Mouse (Mus musculus) monocyte, adult 5-6 weeks (primary cell): ENCODE measurements at regions not wholly inside any gene's neighbourhood (a gene's known extent, or its start where the extent isn't known, plus 50 kb on each side); places are given as distances from the start of the nearest gene placed in this dataset.

ENCODE experiments used
- ATAC-seq: fragments of 153-309, 156-312 bp; replicated peaks from 2 replicates; pipeline ENCODE4 v1.8.0; 2017; ENCODE audit warnings: mild to moderate bottlenecking; ENCODE audit not compliant: low TSS enrichment, insufficient number of reproducible peaks, severe bottlenecking, poor library complexity, low FRiP score

- ATAC-seq: no peak
Observed at GRCm38 (mm10) chr5:133833217-133833616, 266.3 kb upstream of the Castor2 start.

- ATAC-seq: no peak
Observed at GRCm38 (mm10) chr5:133828226-133828625, 271.3 kb upstream of the Castor2 start.

GRCm38 (mm10) chr5:133823871-133824270, 275.6 kb upstream of the Castor2 start:
- no peak for ATAC-seq

DNA sequence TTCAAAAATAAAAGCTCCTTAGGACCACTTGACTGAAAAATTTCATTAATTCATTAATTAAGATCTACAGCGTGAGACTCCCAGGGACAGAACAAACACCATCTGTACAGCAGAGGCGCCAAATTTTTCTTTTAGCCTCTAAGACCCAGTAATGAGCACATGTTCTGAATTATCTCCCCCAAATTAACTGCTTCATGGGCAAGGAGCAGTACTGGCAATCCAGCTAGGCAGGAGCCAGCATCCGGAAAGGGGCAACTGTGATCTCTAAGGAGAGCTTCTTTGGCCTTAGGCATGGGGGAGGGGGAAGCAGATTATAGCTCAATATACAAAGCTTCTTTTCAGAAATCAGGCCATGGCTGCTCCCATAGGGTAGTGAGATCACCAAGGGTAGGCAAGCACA, 278.2 kb upstream of the Castor2 start:
- no peak for ATAC-seq

DNA sequence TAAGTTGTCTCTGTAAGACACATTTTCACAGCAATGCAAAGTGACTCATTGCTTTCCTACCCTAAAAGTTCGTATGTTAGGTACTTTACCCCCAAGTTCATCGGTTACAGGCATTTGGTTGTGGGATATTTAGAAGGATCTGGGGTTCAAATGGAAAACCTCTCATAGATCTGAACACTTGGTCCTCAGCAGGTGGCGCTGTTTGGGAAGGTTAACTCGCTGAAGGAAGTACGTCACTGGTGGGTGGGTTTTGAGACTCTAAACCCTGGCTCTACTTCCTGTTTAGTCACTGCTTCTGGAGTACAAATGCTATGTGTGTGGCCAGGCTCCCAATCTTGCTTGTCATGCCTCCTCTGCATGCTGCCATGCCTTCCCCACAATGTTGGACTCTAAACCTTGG, 284.0 kb upstream of the Castor2 start:
- no peak for ATAC-seq

GRCm38 (mm10) chr5:133814436-133814835, 285.1 kb upstream of the Castor2 start:
- no peak for ATAC-seq

DNA sequence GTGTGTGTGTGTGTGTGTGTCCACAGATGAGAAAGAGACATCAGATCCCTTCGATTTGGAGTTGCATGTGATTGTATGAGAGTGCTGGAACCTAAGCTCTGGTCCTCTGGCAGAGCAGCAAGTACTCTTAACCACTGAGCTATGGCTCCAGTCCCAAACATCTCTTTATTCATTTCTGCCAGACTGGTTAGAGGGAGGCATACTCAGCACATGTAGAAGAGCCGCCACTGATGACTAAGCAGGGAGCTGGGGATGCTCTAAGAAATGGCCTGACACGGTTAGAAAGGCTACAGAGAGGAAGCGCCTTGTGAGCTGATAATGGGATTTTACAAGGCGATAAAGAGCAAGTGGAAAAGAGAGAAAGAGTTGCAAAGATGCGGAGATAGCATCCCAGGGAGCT, 287.3 kb upstream of the Castor2 start:
- no peak for ATAC-seq

DNA sequence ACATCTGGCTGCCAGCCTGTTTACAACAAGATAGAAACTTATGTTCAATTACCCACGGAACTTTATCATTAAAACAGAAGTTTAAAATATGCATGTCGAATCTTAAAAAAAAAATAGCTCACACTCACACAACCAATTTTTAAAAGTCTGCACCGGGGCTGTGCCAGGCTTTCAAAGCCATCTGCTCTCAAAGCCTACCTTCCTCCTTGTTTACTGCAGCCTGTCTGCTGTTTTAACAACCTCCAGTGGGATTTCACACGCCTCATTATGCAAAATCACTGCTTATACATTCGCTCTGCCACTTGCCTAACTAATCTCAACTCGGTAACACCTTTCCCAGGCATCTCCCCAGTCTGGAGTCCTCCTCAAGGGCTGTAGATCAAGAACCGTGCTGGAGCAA, 292.6 kb upstream of the Castor2 start:
- ATAC-seq: no peak

- ATAC-seq: no peak
Observed at GRCm38 (mm10) chr5:133802001-133802400, 297.5 kb upstream of the Castor2 start.

DNA sequence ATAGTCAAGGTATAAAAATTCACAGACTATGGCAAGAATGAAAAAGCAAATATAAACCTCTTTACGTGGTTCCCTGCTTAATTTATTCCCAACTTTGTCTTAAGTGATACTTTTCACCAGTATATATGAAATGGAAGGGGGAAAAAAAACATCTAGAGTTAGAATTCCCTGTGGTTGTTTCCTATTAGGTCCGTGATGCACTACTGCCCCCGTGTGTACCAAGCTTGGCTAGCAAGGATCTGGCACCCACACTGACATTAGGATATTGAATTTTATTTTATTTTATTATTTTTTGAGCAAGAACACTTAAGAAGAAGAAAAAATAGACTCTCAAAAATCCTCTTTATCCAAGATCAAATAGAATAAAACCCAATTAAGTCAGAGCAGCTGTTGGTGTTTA, 303.9 kb upstream of the Castor2 start:
- ATAC-seq: no peak

DNA sequence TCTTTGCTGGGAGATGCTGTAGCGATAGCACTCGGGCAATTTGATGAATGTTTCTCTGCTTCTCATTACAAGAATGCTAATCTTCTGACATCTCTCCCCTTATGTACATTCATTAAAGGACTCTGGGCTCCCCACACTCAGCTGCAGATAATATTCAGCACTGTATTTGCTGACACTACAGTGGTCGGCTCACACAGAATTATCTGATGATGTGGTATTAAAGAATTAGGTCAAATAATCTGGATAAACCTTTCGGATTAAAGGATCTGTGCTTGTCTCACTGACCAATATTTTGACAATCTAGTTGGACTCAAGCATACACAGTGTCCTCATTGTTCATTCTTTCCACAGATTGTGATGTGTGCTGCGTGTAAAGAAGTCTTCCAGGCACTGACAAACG, 308.8 kb upstream of the Castor2 start:
- ATAC-seq: no peak

GRCm38 (mm10) chr5:133788006-133788405, 311.5 kb upstream of the Castor2 start:
- ATAC-seq: no peak

DNA sequence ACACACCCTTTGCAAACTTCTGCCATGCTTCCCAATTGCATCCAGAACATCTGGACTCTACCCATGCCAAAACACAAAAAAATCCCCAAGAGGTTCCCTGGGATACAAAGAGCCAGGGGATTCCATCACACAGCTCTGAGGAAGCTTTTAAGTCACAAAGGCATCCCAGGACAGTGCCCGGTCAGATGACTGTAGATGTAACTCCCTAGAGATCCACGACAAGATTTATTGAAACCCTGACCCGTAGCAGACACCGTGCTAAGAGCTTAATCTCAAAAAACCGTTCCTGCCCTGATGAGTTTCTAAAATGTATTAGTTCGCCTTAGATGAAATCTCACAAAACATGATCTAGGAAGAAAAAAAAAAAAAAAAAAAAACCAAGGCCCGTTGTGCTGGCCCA, 312.0 kb upstream of the Castor2 start:
- no peak for ATAC-seq

GRCm38 (mm10) chr5:133776591-133776990, 322.9 kb upstream of the Castor2 start:
- ATAC-seq: no peak

DNA sequence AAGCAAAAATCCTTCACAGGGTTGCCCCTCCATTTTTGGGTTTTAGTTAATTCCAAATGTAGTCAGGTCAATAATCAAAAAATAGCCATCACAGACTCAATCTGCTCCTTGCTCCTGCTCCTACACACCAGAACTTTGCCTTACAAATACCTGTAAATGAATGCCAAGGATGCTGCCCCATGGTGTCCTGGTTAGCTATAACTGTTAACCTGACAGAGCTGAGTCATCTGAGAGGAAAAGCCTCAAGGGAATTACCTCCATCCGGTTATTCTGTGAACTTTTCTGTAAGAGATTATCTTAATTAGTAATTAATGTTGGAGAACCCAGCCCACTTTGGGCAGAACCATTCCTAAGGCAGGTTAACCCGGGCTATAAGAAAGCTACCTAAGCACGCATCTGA, 325.4 kb upstream of the Castor2 start:
- no peak for ATAC-seq

GRCm38 (mm10) chr5:133768856-133769255, 330.7 kb upstream of the Castor2 start:
- no peak for ATAC-seq

DNA sequence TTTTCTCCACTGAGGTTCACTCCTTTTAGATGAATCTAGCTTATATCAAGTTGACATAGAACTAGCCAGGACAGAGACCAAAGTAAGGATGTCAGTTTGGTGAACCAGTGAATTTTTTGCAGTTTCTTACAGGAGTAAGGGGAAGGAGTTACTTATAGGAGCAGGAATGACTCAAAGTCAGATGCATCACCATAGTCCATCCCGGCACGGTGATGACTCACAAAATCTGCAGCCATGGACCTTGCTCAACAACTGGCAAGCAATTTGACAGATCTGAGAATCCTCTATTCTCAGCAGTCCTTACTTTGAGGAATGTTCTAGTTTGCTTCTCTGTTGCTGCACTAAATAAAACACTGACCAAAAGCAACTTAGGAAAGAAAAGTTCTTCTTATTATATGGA, 341.7 kb upstream of the Castor2 start:
- ATAC-seq: no peak

DNA sequence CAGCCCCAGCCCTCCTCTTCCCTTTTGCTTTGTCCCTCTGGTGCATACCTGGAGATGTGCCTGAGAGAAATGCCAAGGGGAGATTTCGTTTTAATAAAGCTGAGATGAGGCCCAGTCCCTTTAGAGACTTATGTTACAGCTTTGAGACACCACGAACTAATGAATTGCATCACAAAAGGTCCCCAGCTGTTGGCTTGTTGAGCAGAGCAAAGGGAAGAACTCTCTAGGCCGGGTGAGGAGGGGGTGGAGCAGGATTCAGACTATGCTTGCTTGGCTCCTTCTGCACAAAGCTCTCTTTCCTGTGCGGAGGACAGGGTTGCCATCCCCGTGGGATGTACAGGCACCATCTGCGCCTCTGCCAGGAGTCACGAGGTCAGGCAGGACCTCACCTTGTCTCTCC, 345.3 kb upstream of the Castor2 start:
- ATAC-seq: no peak

DNA sequence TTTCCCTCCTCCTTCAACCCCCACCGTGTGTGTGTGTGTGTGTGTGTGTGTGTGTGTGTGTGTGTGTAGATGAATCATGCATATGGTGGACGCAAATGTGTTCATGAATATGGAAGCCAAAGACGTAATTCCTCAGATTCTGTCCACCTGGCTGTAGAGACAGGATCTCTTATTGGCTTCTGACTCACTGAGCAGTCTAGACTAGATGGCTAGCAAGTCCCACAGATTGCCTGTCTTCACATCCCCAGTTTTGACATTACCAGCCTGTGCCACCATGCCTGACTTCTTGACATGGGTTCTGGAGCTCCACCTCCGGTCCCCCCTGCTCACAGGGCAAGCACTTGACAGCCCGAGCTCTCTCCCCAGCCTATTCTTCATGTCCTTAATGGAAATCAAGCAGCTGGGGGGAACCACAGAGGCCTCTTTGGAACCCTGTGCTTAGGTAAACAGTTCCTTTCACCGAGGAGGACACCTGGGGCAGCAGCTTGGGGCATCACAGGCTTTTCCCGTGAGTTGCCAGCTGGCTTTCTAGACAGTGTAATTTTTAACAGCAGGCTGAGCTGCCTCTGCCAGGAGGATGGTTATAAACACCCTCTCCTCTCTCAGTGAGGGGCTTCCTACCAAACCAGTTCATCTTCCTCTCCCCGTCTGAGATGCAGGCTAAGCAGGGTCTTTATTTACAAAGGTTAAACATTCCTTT, 345.9 kb upstream of the Castor2 start:
- ATAC-seq: no peak

DNA sequence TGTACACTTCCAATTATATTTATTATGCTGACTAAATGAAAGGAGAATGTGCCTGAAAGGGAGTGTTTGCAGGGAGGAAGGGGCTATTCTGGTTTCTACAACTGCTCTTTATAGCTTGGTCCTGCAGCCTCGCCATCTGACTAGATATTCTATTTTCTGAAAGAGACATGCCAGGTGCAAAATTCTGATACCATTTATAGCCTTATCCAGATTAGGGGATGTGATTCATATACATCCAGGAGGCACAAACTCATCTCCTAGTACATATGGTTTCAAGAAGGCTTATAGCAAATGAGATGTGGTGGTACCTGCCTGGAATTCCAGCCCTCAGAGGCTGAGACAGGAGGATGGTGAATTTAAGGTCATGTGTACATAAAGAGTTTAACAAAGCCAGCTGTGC, 352.6 kb upstream of the Castor2 start:
- ATAC-seq: no peak

DNA sequence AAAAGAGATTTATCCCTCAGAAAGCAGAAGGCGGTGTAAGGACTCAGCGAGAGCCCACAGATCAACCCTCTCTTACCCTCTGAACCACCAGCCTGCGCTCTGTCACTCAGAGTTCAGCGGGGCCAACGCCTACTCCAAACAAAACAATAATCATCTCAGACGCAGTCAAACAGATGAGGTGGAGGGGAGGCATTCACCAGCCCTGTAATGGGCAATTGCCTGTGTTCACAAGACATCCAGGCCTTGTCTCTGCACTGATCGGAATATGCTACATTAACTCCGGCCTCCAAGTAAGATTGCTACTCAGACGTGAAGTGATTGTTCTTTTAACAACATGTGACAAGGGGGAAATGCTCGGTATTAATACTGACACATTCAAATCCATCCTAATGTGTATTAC, 353.1 kb upstream of the Castor2 start:
- ATAC-seq: no peak
